9 mouse cellular contexts compared by ENCODE assay signal in genomic region chr3:102335146-102335545, GRCm38 (mm10).
DNase-seq lines count a peak whose midpoint lies in the region; ATAC-seq and TF ChIP-seq lines count a peak whose summit lies in the region.
"Had no signal": no experiment of that assay in that cellular context is flagged by ENCODE, and none has a peak within 500 bp of the region (broad histone marks: within the 10 kb centered on the region; RNA-seq: fewer than 3 reads in every experiment).

No protein-coding gene starts in this region.

- no peak overlapping the region for H3K27ac ChIP-seq in liver, adult 2 months (replicated peaks; ENCODE audit: insufficient read depth, low read depth, low read length)
- no peak overlapping the region for H3K27ac ChIP-seq in liver, embryonic 11.5 days (ENCODE audit: low read depth, low read length)
- H3K27ac ChIP-seq in heart, embryonic 15.5 days = no peak overlapping the region
- H3K27ac ChIP-seq: embryonic facial prominence, embryonic 13.5 days had no signal

- H3K9me3 ChIP-seq in liver, embryonic 11.5 days (ENCODE audit: control insufficient read depth, low read length) = no peaks in the 10 kb centered on the region
- H3K9me3 ChIP-seq in heart, embryonic 15.5 days (replicated peaks) = no peaks in the 10 kb centered on the region
- H3K9me3 ChIP-seq: embryonic facial prominence, embryonic 13.5 days had no signal

- no peaks in the 10 kb centered on the region; the same call in 1 of the 2 replicates for H3K27me3 ChIP-seq in liver, adult 2 months (ENCODE audit: control insufficient read depth, insufficient read depth, low read length)
- no peaks in the 10 kb centered on the region for H3K27me3 ChIP-seq in liver, embryonic 11.5 days (replicated peaks; ENCODE audit: control insufficient read depth, insufficient read depth, low read length)
- H3K27me3 ChIP-seq in heart, embryonic 15.5 days = no peaks in the 10 kb centered on the region; the same call in 1 of the 2 replicates

- no peaks in the 10 kb centered on the region for H3K79me2 ChIP-seq in liver, adult 2 months (ENCODE audit: control insufficient read depth, insufficient read depth, low read length)

- TF ChIP-seq POLR2A in liver, adult 2 months (IDR thresholded peaks at IDR 0.05; ENCODE audit: extremely low read depth, insufficient read depth, low read length) = no peak

- no peaks in the 10 kb centered on the region for H3K4me1 ChIP-seq in liver, adult 2 months (ENCODE audit: control insufficient read depth, insufficient read depth, low read length)
- no peaks in the 10 kb centered on the region for H3K4me1 ChIP-seq in liver, embryonic 11.5 days (replicated peaks; ENCODE audit: control insufficient read depth, insufficient read depth, low read length)
- peaks cover 6% of the 10 kb centered on the region; the same call in 1 of the 2 replicates for H3K4me1 ChIP-seq in heart, embryonic 15.5 days (replicated peaks)

- H3K9ac ChIP-seq in liver, adult 2 months (ENCODE audit: low read depth, low read length) = no peak overlapping the region
- H3K9ac ChIP-seq in liver, embryonic 11.5 days (ENCODE audit: low read depth, low read length) = no peak overlapping the region
- no peak overlapping the region for H3K9ac ChIP-seq in heart, embryonic 15.5 days
- H3K9ac ChIP-seq: embryonic facial prominence, embryonic 13.5 days had no signal

- WGBS in liver, adult 2 months = 76% methylated on average over 3 of the region's 3 CpGs
- 76% methylated on average over 3 of the region's 3 CpGs for WGBS in liver, embryonic 11.5 days
- 65% methylated on average over 3 of the region's 3 CpGs for WGBS in heart, embryonic 15.5 days

- no peak overlapping the region for H3K4me2 ChIP-seq in liver, embryonic 11.5 days
- H3K4me2 ChIP-seq in heart, embryonic 15.5 days = no peak overlapping the region
- H3K4me2 ChIP-seq: embryonic facial prominence, embryonic 13.5 days had no signal

- H3K4me3 ChIP-seq in liver, adult 2 months (ENCODE audit: insufficient read depth, low read depth, low read length) = no peak overlapping the region
- no peak overlapping the region for H3K4me3 ChIP-seq in liver, embryonic 11.5 days (ENCODE audit: low read depth, low read length)
- H3K4me3 ChIP-seq in heart, embryonic 15.5 days = no peak overlapping the region
- H3K4me3 ChIP-seq: embryonic facial prominence, embryonic 13.5 days had no signal

- no peaks in the 10 kb centered on the region for H3K36me3 ChIP-seq in liver, adult 2 months (ENCODE audit: control insufficient read depth, insufficient read depth, low read length)
- H3K36me3 ChIP-seq in liver, embryonic 11.5 days (ENCODE audit: control insufficient read depth, insufficient read depth, low read length) = no peaks in the 10 kb centered on the region
- no peaks in the 10 kb centered on the region for H3K36me3 ChIP-seq in heart, embryonic 15.5 days
- H3K36me3 ChIP-seq: embryonic facial prominence, embryonic 13.5 days had no signal

- TF ChIP-seq CTCF in liver, adult 2 months (IDR thresholded peaks at IDR 0.05; ENCODE audit: low read depth, low read length) = peak; percentile 92

- peak; percentile 18 for DNase-seq in liver, adult 2 months (ENCODE audit: extremely low read depth, low read depth, low spot score)
- DNase-seq in liver, embryonic 11.5 days (ENCODE audit: low spot score) = no peak
- DNase-seq in WW6 (ENCODE audit: low read depth, low spot score) = peak; percentile 1
- peak; percentile 13 to 18 for DNase-seq in layer of hippocampus, postnatal 36 days
- DNase-seq in right cerebral cortex, postnatal 4 days = peak; percentile 15

- no peak for ATAC-seq in liver, embryonic 11.5 days (replicated peaks; ENCODE audit: low FRiP score)
- ATAC-seq in common myeloid progenitor, adult 5-6 weeks (replicated peaks; ENCODE audit: low read depth, poor library complexity, severe bottlenecking) = peak; percentile 58; the same call in 1 of the 2 replicates
- 0 out of 2 replicates have a peak, but pooled peaks have one; percentile 19 for ATAC-seq in heart, embryonic 15.5 days (replicated peaks; ENCODE audit: insufficient number of reproducible peaks, insufficient read depth, low FRiP score, low read depth)
- ATAC-seq in megakaryocyte, adult 5-6 weeks (ENCODE audit: poor library complexity, severe bottlenecking) = no peak

Comparison
In these comparisons a context has a peak if more than half of its experiments do, and no peak if none do; other contexts are left out.
1. ATAC-seq: peak in common myeloid progenitor, adult 5-6 weeks (single experiment) and heart, embryonic 15.5 days (single experiment); none in liver, embryonic 11.5 days (single experiment) and megakaryocyte, adult 5-6 weeks (single experiment).